Mouse (Mus musculus): ENCODE data around the gene Tsc2.
A peak's percentile ranks its signal among the peaks of the same experiment; 100 is the strongest.

Tsc2 gene

DNA sequence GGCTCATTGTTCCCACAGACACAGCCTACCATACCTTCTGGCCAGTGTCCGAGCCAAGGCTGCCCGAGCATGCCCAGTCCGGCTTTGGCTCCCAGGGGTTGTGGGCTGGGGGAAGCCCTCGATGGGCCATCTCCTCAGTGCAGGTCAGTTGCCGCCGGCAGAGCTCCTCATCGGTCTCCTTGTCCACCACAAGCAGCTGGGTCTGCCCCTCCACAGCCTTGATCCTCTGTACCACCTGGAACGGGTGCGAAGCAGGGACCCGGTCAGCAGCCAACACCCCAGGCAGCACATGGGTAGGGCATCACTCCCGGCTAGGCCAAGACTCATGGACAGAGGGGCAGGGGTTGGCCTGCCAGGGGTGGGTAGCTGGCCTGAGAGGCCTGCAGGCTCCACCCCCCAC lies 15.1 kb upstream of the Tsc2 start:
- DNase-seq (ENCODE audit: inconsistent ontology term) = no peak

GRCm38 (mm10) chr17:24646381-24646780 lies 14.0 kb upstream of the Tsc2 start:
- DNase-seq (ENCODE audit: inconsistent ontology term) = no peak

DNA sequence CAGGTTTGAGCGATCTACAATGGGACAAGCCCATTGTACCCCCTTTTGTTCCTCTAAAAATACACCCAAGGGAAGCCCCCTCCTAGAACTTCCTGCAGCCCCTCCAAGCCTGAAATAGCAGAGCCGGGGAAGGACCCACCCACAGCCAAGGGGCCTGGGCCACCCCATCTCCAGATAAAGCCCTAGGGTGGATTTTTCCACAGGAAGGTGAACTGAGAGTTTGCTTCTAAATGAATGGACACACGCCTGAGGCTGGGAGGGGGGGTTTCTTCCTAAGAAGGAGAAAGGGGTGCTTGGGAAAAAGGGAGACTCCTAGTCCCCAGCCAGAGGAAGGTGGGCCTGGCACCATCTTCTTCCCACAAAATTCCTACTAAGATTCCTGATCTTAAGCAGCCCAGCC lies 13.5 kb upstream of the Tsc2 start:
- DNase-seq (ENCODE audit: inconsistent ontology term) = no peak

- peak; percentile 65 for DNase-seq (ENCODE audit: inconsistent ontology term)
These were observed 12.7 kb upstream of the Tsc2 start for GRCm38 (mm10) chr17:24644875-24645721.

DNA sequence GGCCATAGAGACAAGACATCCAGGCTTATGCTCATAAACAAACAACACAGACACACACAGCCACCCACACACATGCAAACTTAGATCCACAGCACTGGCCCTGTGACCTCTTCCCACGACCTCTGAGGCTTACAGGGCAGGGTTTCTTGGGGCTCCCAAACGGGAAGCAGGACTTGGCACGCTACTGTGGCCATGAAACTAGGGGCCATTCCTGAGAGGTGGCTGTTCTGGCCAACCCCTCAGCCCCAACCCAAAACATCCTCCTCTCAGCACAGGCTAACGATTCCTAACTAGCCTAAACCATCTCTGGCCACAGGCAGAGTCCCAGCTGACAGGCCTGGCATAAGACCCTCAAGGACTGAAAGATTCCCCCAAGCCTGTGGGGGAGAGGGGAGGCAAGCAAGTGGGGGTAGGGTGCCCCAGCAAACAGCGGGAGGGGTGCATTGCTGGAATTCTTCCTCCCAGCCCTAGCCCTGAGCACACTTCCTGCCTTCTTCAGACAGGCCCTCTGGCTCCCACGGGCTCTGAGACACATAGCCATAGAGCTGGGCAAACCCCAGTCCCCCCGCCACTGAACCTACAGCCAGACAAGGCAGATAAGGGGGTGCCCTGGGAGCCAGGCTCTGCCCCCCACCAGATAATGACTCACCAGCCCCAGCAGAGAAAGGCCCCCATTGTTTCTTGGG lies 11.7 kb upstream of the Tsc2 start:
- peak; percentile 76 for DNase-seq (ENCODE audit: inconsistent ontology term)

- no peak for DNase-seq (ENCODE audit: inconsistent ontology term)
These were observed 10.4 kb upstream of the Tsc2 start for GRCm38 (mm10) chr17:24642791-24643343.

- no peak for DNase-seq (ENCODE audit: inconsistent ontology term)
These were observed 9.5 kb upstream of the Tsc2 start for GRCm38 (mm10) chr17:24641944-24642343.

GRCm38 (mm10) chr17:24640581-24640980 lies 8.2 kb upstream of the Tsc2 start:
- no peak for DNase-seq (ENCODE audit: inconsistent ontology term)

DNA sequence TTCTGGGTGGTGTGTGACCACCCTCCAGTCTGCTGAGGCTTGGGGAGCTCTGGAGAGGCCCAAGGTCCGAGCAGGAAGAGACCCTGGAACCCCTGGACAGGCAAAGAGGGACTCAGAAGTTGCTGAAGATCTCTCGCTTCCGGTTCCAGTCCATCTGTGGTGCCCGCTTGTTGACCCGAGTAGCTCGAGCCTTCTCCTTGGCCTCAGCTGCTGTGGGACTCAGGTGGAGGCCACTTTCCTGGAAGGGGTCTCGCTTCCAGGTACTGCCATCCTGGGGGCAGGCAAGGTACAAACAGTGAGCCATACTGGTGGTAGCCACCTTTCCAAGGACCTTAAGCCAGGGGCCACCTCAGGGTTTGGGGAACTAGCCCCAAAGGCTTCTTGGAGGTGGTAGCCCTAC lies 7.7 kb upstream of the Tsc2 start:
- DNase-seq (ENCODE audit: inconsistent ontology term) = no peak

DNA sequence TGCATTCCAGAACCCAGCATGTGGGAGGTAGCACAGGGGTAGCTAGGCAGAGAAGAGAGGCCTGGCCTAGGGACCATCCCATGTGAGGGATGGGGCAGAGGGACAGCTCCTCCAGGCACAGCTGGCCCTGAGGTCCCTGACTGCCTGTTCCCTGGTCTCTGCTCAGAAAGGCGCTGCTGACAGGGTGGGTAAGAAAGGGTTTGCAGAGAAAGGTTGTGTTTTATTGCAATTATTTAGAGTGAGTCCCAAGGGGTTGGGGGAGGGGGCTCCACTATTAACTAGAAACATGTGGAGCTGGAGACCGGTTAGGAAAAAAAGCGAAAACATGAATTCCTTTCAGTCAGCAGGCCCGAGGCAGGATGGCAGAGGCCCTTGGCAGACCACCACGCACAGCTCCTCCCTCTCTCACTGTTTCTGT lies 7.2 kb upstream of the Tsc2 start:
- no peak for DNase-seq (ENCODE audit: inconsistent ontology term)

GRCm38 (mm10) chr17:24638840-24639239 lies 6.4 kb upstream of the Tsc2 start:
- DNase-seq (ENCODE audit: inconsistent ontology term) = no peak

DNA sequence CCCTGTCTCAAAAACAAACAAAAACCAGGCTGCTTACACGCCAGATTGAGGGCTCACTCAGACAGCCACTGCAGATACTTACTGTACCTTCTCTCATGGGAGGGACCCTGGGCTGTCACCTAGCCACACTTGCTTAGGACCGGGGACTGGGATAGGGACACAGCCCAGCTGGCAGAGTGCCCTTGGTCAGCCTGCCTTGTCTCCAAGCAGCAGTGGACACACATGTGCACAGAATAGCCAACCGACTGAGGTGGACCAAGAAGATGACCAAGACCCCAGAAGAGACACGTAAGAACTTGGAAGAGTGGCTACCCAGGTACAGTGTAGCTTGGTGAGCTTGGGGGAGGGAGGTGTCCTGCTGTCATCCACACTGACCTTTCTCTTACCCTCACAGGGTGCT lies 5.8 kb upstream of the Tsc2 start:
- no peak for DNase-seq (ENCODE audit: inconsistent ontology term)

GRCm38 (mm10) chr17:24636781-24637481 lies 4.5 kb upstream of the Tsc2 start:
- no peak for DNase-seq (ENCODE audit: inconsistent ontology term)

- no peak for DNase-seq (ENCODE audit: inconsistent ontology term)
These were observed 3.3 kb upstream of the Tsc2 start for GRCm38 (mm10) chr17:24635694-24636093.

GRCm38 (mm10) chr17:24635024-24635423 lies 2.6 kb upstream of the Tsc2 start:
- no peak for DNase-seq (ENCODE audit: inconsistent ontology term)

DNA sequence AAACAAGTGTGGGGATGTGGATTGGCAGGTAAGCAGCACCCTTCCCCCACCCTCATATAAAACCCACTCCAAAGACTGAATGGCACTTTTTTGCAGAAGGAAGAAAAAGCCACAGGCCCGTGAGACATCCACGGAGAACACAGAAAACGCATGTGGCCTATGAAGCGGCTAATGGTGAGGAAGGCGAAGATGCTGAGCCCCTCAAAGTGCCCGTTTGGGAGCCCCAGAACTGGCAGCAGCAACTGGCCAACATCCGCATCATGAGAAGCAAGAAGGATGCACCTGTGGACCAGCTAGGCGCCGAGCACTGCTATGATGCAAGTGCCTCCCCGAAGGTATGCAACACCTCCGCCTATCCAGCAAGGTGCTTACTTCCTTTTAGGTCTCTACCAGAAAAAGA lies 1.4 kb upstream of the Tsc2 start:
- no peak for DNase-seq (ENCODE audit: inconsistent ontology term)

GRCm38 (mm10) chr17:24632813-24633449 lies 501 bp upstream of the Tsc2 start:
- peak; percentile 55 for DNase-seq (ENCODE audit: inconsistent ontology term)

DNA sequence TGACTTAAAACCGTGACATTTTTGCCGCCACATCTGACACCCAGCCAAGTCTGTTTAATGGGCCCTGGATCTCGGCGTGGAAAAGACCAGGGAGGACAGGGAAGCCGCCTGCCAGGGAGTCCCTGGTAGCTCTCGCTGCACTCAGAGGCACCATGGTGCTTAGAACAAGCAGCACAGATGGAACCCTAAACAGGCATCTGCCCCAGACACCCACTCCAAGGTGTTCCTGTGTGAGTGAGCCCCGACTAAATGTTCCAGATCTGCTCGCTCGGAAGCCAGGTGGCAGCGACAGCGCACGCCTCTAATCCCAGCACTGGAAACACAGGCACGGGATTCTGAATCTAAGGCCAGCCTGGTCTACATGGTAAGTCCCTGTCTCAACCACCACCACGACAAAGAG lies 2.4 kb downstream of the Tsc2 start:
- no peak for DNase-seq (ENCODE audit: inconsistent ontology term)

DNA sequence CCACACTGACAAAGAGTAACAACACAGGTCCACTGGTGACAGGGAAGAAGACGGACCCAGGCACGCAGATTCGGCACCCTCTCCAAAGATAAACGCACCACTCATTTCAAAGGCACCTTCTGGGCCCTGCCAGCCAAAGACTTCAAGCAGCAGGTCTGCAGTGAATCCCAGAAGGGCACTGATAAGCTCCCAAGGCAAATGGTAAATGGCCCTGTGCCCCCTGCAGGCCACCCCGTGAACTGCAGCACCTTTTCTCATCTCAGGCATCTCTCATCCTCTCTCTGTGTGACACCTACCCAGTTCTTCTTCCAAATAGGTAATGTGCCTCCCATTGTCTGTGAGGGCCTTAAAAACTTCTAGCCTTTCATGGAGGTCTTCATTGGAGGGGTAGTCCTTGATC lies 3.8 kb downstream of the Tsc2 start:
- peak; percentile 68 for DNase-seq (ENCODE audit: inconsistent ontology term)

- no peak for DNase-seq (ENCODE audit: inconsistent ontology term)
These were observed 7.0 kb downstream of the Tsc2 start for GRCm38 (mm10) chr17:24625472-24625871.

- peak; percentile 29 for DNase-seq (ENCODE audit: inconsistent ontology term)
These were observed 14.8 kb downstream of the Tsc2 start for GRCm38 (mm10) chr17:24617561-24618194.
